In the genomic region with DNA sequence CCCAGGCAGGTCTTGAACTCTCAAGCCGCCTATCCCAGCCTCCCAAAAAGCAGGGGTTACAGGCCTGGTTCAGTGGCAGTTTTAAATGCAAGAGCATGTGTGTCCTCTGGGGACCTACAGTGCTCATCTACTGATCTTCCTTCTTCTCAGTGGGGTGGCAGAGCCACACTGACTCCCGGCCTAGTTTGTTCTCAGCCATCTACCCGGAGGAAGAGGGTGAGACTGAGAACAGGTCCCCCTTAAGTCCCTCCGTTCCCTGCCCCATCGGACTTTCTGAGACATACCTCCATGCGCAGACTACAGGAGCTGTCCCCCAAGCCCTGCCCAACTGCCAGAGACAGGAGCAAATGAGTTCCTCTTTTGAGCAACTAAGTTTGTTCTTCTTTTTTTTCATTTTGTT, we compare ENCODE assay signal across 11 mouse cellular contexts.
DNase-seq lines count a peak whose midpoint lies in the region; ATAC-seq and TF ChIP-seq lines count a peak whose summit lies in the region.
"Had no signal": no experiment of that assay in that cellular context is flagged by ENCODE, and none has a peak within 500 bp of the region (broad histone marks: within the 10 kb centered on the region; RNA-seq: fewer than 3 reads in every experiment).

No protein-coding gene starts in this region.

- DNase-seq in thymus, adult 2 months, result peak; percentile 46
- no peak for DNase-seq in thymus, postnatal 10 days (ENCODE audit: low spot score in 2 of 2)
- DNase-seq in frontal cortex, postnatal 14 days (ENCODE audit: low spot score in 2 of 2), result no peak
- no peak for DNase-seq in right cerebral cortex, adult 2 months (ENCODE audit: low spot score in 2 of 2)
- no peak for DNase-seq in left cerebral cortex, adult 11 months (ENCODE audit: low spot score)
- DNase-seq: cerebellum, postnatal 36 days had no signal

- no peak overlapping the region for H3K4me3 ChIP-seq in thymus, adult 2 months (ENCODE audit: control insufficient read depth, insufficient read depth, low read length)
- peak overlapping the region; percentile 26; the same call in 1 of the 2 replicates for H3K4me3 ChIP-seq in small intestine, adult 2 months (ENCODE audit: low read depth, low read length)
- H3K4me3 ChIP-seq: hindbrain, embryonic 15.5 days had no signal

- no peak for TF ChIP-seq POLR2A in thymus, adult 2 months (IDR thresholded peaks at IDR 0.05; ENCODE audit: control insufficient read depth, extremely low read depth, insufficient read depth, low read length, poor library complexity)
- no peak for TF ChIP-seq POLR2A in small intestine, adult 2 months (IDR thresholded peaks at IDR 0.05; ENCODE audit: low read depth, low read length)

- H3K36me3 ChIP-seq in thymus, adult 2 months (ENCODE audit: control insufficient read depth, insufficient read depth, low read length), result no peaks in the 10 kb centered on the region
- H3K36me3 ChIP-seq in small intestine, adult 2 months (ENCODE audit: control insufficient read depth, insufficient read depth, low read length), result no peaks in the 10 kb centered on the region
- H3K36me3 ChIP-seq: hindbrain, embryonic 15.5 days had no signal

- no peak for TF ChIP-seq CTCF in thymus, adult 2 months (IDR thresholded peaks at IDR 0.05; ENCODE audit: borderline replicate concordance, control insufficient read depth, extremely low read depth, insufficient read depth, low read length, poor library complexity)
- TF ChIP-seq CTCF in small intestine, adult 2 months (IDR thresholded peaks at IDR 0.05; ENCODE audit: extremely low read depth, insufficient read length, insufficient replicate concordance, low read depth, low read length), result no peak

- H3K4me1 ChIP-seq in thymus, adult 2 months (replicated peaks; ENCODE audit: control insufficient read depth, insufficient read depth, low read length), result peaks cover 66% of the 10 kb centered on the region
- H3K4me1 ChIP-seq in small intestine, adult 2 months (ENCODE audit: control insufficient read depth, insufficient read depth, insufficient read length, low read length), result peaks cover 22% of the 10 kb centered on the region
- H3K4me1 ChIP-seq: hindbrain, embryonic 15.5 days had no signal

- WGBS in thymus, adult 2 months, result 26% methylated on average over 6 of the region's 6 CpGs
- 82% methylated on average over 6 of the region's 6 CpGs for WGBS in small intestine, adult 2 months

- peak; percentile 13; the same call in 1 of the 2 replicates for ATAC-seq in granulocyte monocyte progenitor cell, adult 5-6 weeks (replicated peaks; ENCODE audit: poor library complexity, severe bottlenecking)

- no peaks in the 10 kb centered on the region for H3K27me3 ChIP-seq in thymus, adult 2 months (ENCODE audit: control insufficient read depth, insufficient read depth, low read length)
- no peaks in the 10 kb centered on the region for H3K27me3 ChIP-seq in small intestine, adult 2 months (ENCODE audit: control insufficient read depth, insufficient read depth, low read length)
- H3K27me3 ChIP-seq: hindbrain, embryonic 15.5 days had no signal

- H3K27ac ChIP-seq in thymus, adult 2 months (ENCODE audit: control insufficient read depth, insufficient read depth, low read length), result peak overlapping the region; percentile 69
- no peak overlapping the region for H3K27ac ChIP-seq in small intestine, adult 2 months (ENCODE audit: insufficient read depth, low read depth, low read length)
- H3K27ac ChIP-seq: hindbrain, embryonic 15.5 days; kidney, postnatal 0 days; liver, embryonic 14.5 days had no signal
